22 mouse cellular contexts compared by ENCODE assay signal in the genomic region with DNA sequence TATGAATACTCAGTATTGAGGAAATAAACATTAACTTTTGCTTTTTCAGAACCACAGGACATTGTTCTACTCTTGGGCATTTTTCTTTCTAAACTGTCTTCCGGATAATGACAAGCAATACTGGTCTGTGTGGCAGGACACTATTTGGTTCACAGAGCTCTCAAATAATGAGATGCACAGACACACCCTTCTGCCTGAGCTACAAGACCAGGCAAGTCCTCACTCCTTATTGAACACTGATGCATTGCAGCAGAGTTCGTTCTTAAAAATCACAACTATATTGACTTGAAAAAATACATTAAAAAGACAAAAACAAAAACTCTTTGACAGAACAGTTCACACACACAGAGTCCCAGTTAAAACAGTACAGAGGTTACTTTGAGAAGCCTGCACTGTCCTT.
A peak's percentile ranks its signal among the peaks of the same experiment; 100 is the strongest.
DNase-seq lines count a peak whose midpoint lies in the region; ATAC-seq and TF ChIP-seq lines count a peak whose summit lies in the region.
"Had no signal": no experiment of that assay in that cellular context is flagged by ENCODE, and none has a peak within 500 bp of the region (broad histone marks: within the 10 kb centered on the region; RNA-seq: fewer than 3 reads in every experiment).

No protein-coding gene starts in this region.

- H3K4me3 ChIP-seq in CH12.LX (replicated peaks in 1 of 3; ENCODE audit: low read depth in 2 of 3, low read length in 2 of 3, poor library complexity in 1 of 3) (no peak overlapping the region), ES-Bruce4 (ENCODE audit: low read depth, low read length) (no peak overlapping the region), G1E (ENCODE audit: low read depth, low read length) (no peak overlapping the region)
- no peak overlapping the region for H3K4me3 ChIP-seq in embryonic fibroblast, embryonic 13.5 days (ENCODE audit: insufficient read depth, low read length)
- no peak overlapping the region for H3K4me3 ChIP-seq in forebrain, embryonic 14.5 days (ENCODE audit: low read depth, low read length)
- H3K4me3 ChIP-seq in hindbrain, embryonic 12.5 days = no peak overlapping the region
- H3K4me3 ChIP-seq: embryonic facial prominence, embryonic 10.5 days; embryonic facial prominence, embryonic 12.5 days; erythroblast, embryonic 14.5 days; forebrain, embryonic 10.5 days; forebrain, embryonic 12.5 days; forebrain, embryonic 15.5 days had no signal

- H3K27ac ChIP-seq in CH12.LX (ENCODE audit: insufficient read depth, low read depth) (no peak overlapping the region), ES-Bruce4 (ENCODE audit: insufficient read depth, low read length) (peak overlapping the region; percentile 48; the same call in 1 of the 2 replicates)
- H3K27ac ChIP-seq in embryonic fibroblast, embryonic 13.5 days (ENCODE audit: insufficient read depth, low read length) = peak overlapping the region; percentile 99
- no peak overlapping the region for H3K27ac ChIP-seq in forebrain, embryonic 14.5 days (ENCODE audit: low read depth, low read length)
- no peak overlapping the region for H3K27ac ChIP-seq in hindbrain, embryonic 12.5 days
- H3K27ac ChIP-seq: embryonic facial prominence, embryonic 10.5 days; embryonic facial prominence, embryonic 12.5 days; forebrain, embryonic 10.5 days; forebrain, embryonic 12.5 days; forebrain, embryonic 15.5 days had no signal

- WGBS in forebrain, embryonic 14.5 days = 84% methylated on average over 2 of the region's 2 CpGs
- 96% methylated on average over 2 of the region's 2 CpGs for WGBS in hindbrain, embryonic 12.5 days

- TF ChIP-seq EP300 in CH12.LX (IDR thresholded peaks at IDR 0.05; ENCODE audit: low read length) (no peak), ES-Bruce4 (IDR thresholded peaks at IDR 0.05; ENCODE audit: insufficient read depth, low read depth, low read length) (no peak)

- no peaks in the 10 kb centered on the region for H3K9me3 ChIP-seq in CH12.LX (replicated peaks; ENCODE audit: low read length)
- no peaks in the 10 kb centered on the region; the same call in 1 of the 2 replicates for H3K9me3 ChIP-seq in ES-Bruce4 (replicated peaks; ENCODE audit: control insufficient read depth, insufficient read depth, low read length, poor library complexity, severe bottlenecking)
- no peaks in the 10 kb centered on the region for H3K9me3 ChIP-seq in G1E (replicated peaks)
- H3K9me3 ChIP-seq in forebrain, embryonic 14.5 days (replicated peaks; ENCODE audit: control insufficient read depth, low read length) = no peaks in the 10 kb centered on the region
- no peaks in the 10 kb centered on the region for H3K9me3 ChIP-seq in hindbrain, embryonic 12.5 days (replicated peaks)
- H3K9me3 ChIP-seq: embryonic facial prominence, embryonic 10.5 days; embryonic facial prominence, embryonic 12.5 days; forebrain, embryonic 10.5 days; forebrain, embryonic 12.5 days; forebrain, embryonic 15.5 days had no signal

- TF ChIP-seq POLR2A in CH12.LX (IDR thresholded peaks at IDR 0.05; ENCODE audit: low read depth, low read length) (no peak), ES-Bruce4 (IDR thresholded peaks at IDR 0.05; ENCODE audit: insufficient read depth, low read length) (no peak)
- no peak for TF ChIP-seq POLR2A in embryonic fibroblast, embryonic 13.5 days (IDR thresholded peaks at IDR 0.05; ENCODE audit: low read depth, low read length)

- H3K4me1 ChIP-seq in CH12.LX (ENCODE audit: control insufficient read depth in 1 of 2, insufficient read depth in 2 of 2) = peaks cover 0 to 8% of the 10 kb centered on the region in 2 experiments; a peak in 2 of 4 replicates
- H3K4me1 ChIP-seq in ES-Bruce4 (ENCODE audit: control insufficient read depth, insufficient read depth, low read length) = no peaks in the 10 kb centered on the region
- H3K4me1 ChIP-seq in G1E (ENCODE audit: insufficient read depth, low read depth, low read length) = peaks cover 30% of the 10 kb centered on the region
- peaks cover 7% of the 10 kb centered on the region for H3K4me1 ChIP-seq in embryonic fibroblast, embryonic 13.5 days (ENCODE audit: control insufficient read depth, insufficient read depth, low read length)
- H3K4me1 ChIP-seq in forebrain, embryonic 14.5 days (ENCODE audit: control insufficient read depth, insufficient read depth, low read length) = peaks cover 4% of the 10 kb centered on the region; the same call in 1 of the 2 replicates
- H3K4me1 ChIP-seq in hindbrain, embryonic 12.5 days = no peaks in the 10 kb centered on the region
- H3K4me1 ChIP-seq: embryonic facial prominence, embryonic 12.5 days; forebrain, embryonic 10.5 days; forebrain, embryonic 12.5 days had no signal

- H3K36me3 ChIP-seq in CH12.LX (replicated peaks in 1 of 2; ENCODE audit: control insufficient read depth in 1 of 2, insufficient read depth in 1 of 2, low read length in 1 of 2) = no peaks in the 10 kb centered on the region
- H3K36me3 ChIP-seq in ES-Bruce4 (ENCODE audit: control insufficient read depth, insufficient read depth, low read length, poor library complexity, severe bottlenecking) = no peaks in the 10 kb centered on the region
- H3K36me3 ChIP-seq in G1E (replicated peaks) = peaks cover 7% of the 10 kb centered on the region
- no peaks in the 10 kb centered on the region for H3K36me3 ChIP-seq in forebrain, embryonic 14.5 days (ENCODE audit: control insufficient read depth, insufficient read depth, low read length)
- H3K36me3 ChIP-seq in hindbrain, embryonic 12.5 days = no peaks in the 10 kb centered on the region
- H3K36me3 ChIP-seq: embryonic facial prominence, embryonic 12.5 days; forebrain, embryonic 12.5 days; forebrain, embryonic 15.5 days had no signal

- dilution Hi-C loops in CH12.LX (cut with MboI; ENCODE audit: extremely low pct_ligation_motif_present, extremely low pct_unique_long_range_greater_than_20kb, low sequenced_read_pairs) = no loop called here

- H3K27me3 ChIP-seq in CH12.LX (replicated peaks) (no peaks in the 10 kb centered on the region), ES-Bruce4 (ENCODE audit: control insufficient read depth, insufficient read depth, low read length, poor library complexity, severe bottlenecking) (no peaks in the 10 kb centered on the region), G1E (ENCODE audit: insufficient read depth, low read length) (no peaks in the 10 kb centered on the region)
- H3K27me3 ChIP-seq in forebrain, embryonic 14.5 days (replicated peaks; ENCODE audit: control insufficient read depth, insufficient read depth, low read length) = no peaks in the 10 kb centered on the region
- H3K27me3 ChIP-seq in hindbrain, embryonic 12.5 days = no peaks in the 10 kb centered on the region
- H3K27me3 ChIP-seq: embryonic facial prominence, embryonic 12.5 days; forebrain, embryonic 12.5 days; forebrain, embryonic 15.5 days had no signal

- peak; percentile 55; the same call in 1 of the 2 replicates for ATAC-seq in G1E (ENCODE audit: extremely low read depth, insufficient number of reproducible peaks, low FRiP score, poor library complexity, severe bottlenecking)
- ATAC-seq in forebrain, embryonic 14.5 days = no peak
- no peak for ATAC-seq in hindbrain, embryonic 12.5 days (ENCODE audit: low FRiP score)
- ATAC-seq: activated CD4-positive, CD25-positive, alpha-beta regulatory T cell, adult 4 months; forebrain, embryonic 15.5 days had no signal

- TF ChIP-seq CTCF in CH12.LX (conservative IDR thresholded peaks at IDR 0.05 in 1 of 2, IDR thresholded peaks at IDR 0.05 in 1 of 2; ENCODE audit: low read depth in 2 of 2, low read length in 2 of 2) (no peak), ES-Bruce4 (IDR thresholded peaks at IDR 0.05; ENCODE audit: low read depth, low read length) (no peak), G1E (IDR thresholded peaks at IDR 0.05; ENCODE audit: low read depth, low read length) (no peak)
- TF ChIP-seq CTCF in embryonic fibroblast, embryonic 13.5 days (IDR thresholded peaks at IDR 0.05; ENCODE audit: borderline replicate concordance, insufficient read depth, low read length) = no peak

- no peaks in the 10 kb centered on the region for H3K79me2 ChIP-seq in CH12.LX (replicated peaks; ENCODE audit: control insufficient read depth, extremely low read depth, insufficient read depth, poor library complexity, severe bottlenecking)

- H3K4me2 ChIP-seq in CH12.LX (ENCODE audit: insufficient read depth, low read depth, poor library complexity, severe bottlenecking) = no peak overlapping the region
- no peak overlapping the region for H3K4me2 ChIP-seq in forebrain, embryonic 14.5 days (ENCODE audit: low read length)
- no peak overlapping the region for H3K4me2 ChIP-seq in hindbrain, embryonic 12.5 days (replicated peaks)
- H3K4me2 ChIP-seq: embryonic facial prominence, embryonic 12.5 days; forebrain, embryonic 12.5 days; forebrain, embryonic 15.5 days had no signal

- no peak for TF ChIP-seq RAD21 in CH12.LX (IDR thresholded peaks at IDR 0.05; ENCODE audit: low read depth, low read length)

- in situ Hi-C loops in CH12.LX (cut with MboI; ENCODE audit: low pct_ligation_motif_present, low pct_unique_long_range_greater_than_20kb, low sequenced_read_pairs) = no loop called here

- H3K9ac ChIP-seq in CH12.LX (ENCODE audit: insufficient read depth, low read depth) = no peak overlapping the region
- no peak overlapping the region for H3K9ac ChIP-seq in ES-Bruce4 (ENCODE audit: low read depth, poor library complexity, severe bottlenecking)
- H3K9ac ChIP-seq in forebrain, embryonic 14.5 days (ENCODE audit: low read length) = no peak overlapping the region
- no peak overlapping the region for H3K9ac ChIP-seq in hindbrain, embryonic 12.5 days
- H3K9ac ChIP-seq: embryonic facial prominence, embryonic 12.5 days; forebrain, embryonic 12.5 days; forebrain, embryonic 15.5 days had no signal

- peak; percentile 15 for DNase-seq in CH12.LX (ENCODE audit: extremely low read depth)
- no peak for DNase-seq in G1E (ENCODE audit: low spot score)
- no peak for DNase-seq in forebrain, embryonic 14.5 days (ENCODE audit: low spot score)
- no peak for DNase-seq in heart, adult 18-20 months
- DNase-seq: adrenal gland, adult 8-10 months; adrenal gland, postnatal 14 days; adrenal gland, postnatal 36 days; cerebellum, adult 11-12 months; cerebellum, adult 2 months; cerebellum, adult 9-10 months; cerebellum, postnatal 10 days; cerebellum, postnatal 25 days had no signal

TF ChIP-seq in CH12.LX, 34 proteins besides CTCF, POLR2A, EP300 and RAD21:
- TF ChIP-seq MAX (IDR thresholded peaks at IDR 0.05; ENCODE audit: low read length) = no peak
- peak; percentile 95 for TF ChIP-seq CHD1 (IDR thresholded peaks at IDR 0.05; ENCODE audit: low read depth, low read length)

Comparison
In these comparisons a context has a peak if more than half of its experiments do, and no peak if none do; other contexts are left out.
1. H3K27ac ChIP-seq: peak in ES-Bruce4 (single experiment) and embryonic fibroblast, embryonic 13.5 days (single experiment); none in CH12.LX (single experiment), forebrain, embryonic 14.5 days (single experiment) and hindbrain, embryonic 12.5 days (single experiment).